Mouse (Mus musculus): Measurements from ENCODE around the gene Srcin1. TPM values are rescaled to one million over a fixed set of nuclear protein-coding genes. Genes with fewer than 3 reads are reported as not detected.

Srcin1 gene
- polyA plus RNA-seq, 1 experiment: 0.18 TPM

GRCm38 (mm10) chr11:97536083-97536747 lies 39.8 kb downstream of the Srcin1 start:
- Histone ChIP-seq H3K4me3 (ENCODE audit: insufficient read depth, low read length) (no peak overlapping the region), H3K4me1 (ENCODE audit: control insufficient read depth, insufficient read depth, low read length) (no peaks in the 10 kb centered on the region), H3K27ac (ENCODE audit: insufficient read depth, low read length) (no peak overlapping the region)
- TF ChIP-seq POLR2A (IDR thresholded peaks at IDR 0.05; ENCODE audit: low read depth, low read length): no peak
- TF ChIP-seq CTCF (IDR thresholded peaks at IDR 0.05; ENCODE audit: borderline replicate concordance, insufficient read depth, low read length): no peak

- Histone ChIP-seq H3K4me1 (ENCODE audit: control insufficient read depth, insufficient read depth, low read length) (no peaks in the 10 kb centered on the region), H3K27ac (ENCODE audit: insufficient read depth, low read length) (no peak overlapping the region), H3K4me3 (ENCODE audit: insufficient read depth, low read length) (no peak overlapping the region)
- TF ChIP-seq POLR2A (IDR thresholded peaks at IDR 0.05; ENCODE audit: low read depth, low read length): no peak
- TF ChIP-seq CTCF (IDR thresholded peaks at IDR 0.05; ENCODE audit: borderline replicate concordance, insufficient read depth, low read length): no peak
These were observed 40.3 kb downstream of the Srcin1 start for GRCm38 (mm10) chr11:97535660-97536059.

GRCm38 (mm10) chr11:97535308-97535630 lies 40.7 kb downstream of the Srcin1 start:
- Histone ChIP-seq H3K4me1 (ENCODE audit: control insufficient read depth, insufficient read depth, low read length) (no peaks in the 10 kb centered on the region), H3K27ac (ENCODE audit: insufficient read depth, low read length) (no peak overlapping the region), H3K4me3 (ENCODE audit: insufficient read depth, low read length) (no peak overlapping the region)
- TF ChIP-seq POLR2A (IDR thresholded peaks at IDR 0.05; ENCODE audit: low read depth, low read length): no peak
- no peak for TF ChIP-seq CTCF (IDR thresholded peaks at IDR 0.05; ENCODE audit: borderline replicate concordance, insufficient read depth, low read length)

- Histone ChIP-seq H3K4me3 (ENCODE audit: insufficient read depth, low read length) (no peak overlapping the region), H3K4me1 (ENCODE audit: control insufficient read depth, insufficient read depth, low read length) (no peaks in the 10 kb centered on the region), H3K27ac (ENCODE audit: insufficient read depth, low read length) (no peak overlapping the region)
- TF ChIP-seq POLR2A (IDR thresholded peaks at IDR 0.05; ENCODE audit: low read depth, low read length) (no peak), CTCF (IDR thresholded peaks at IDR 0.05; ENCODE audit: borderline replicate concordance, insufficient read depth, low read length) (no peak)
These were observed 41.3 kb downstream of the Srcin1 start for GRCm38 (mm10) chr11:97534442-97535307.

- no peaks in the 10 kb centered on the region for H3K4me1 ChIP-seq (ENCODE audit: control insufficient read depth, insufficient read depth, low read length)
- no peak for TF ChIP-seq CTCF (IDR thresholded peaks at IDR 0.05; ENCODE audit: borderline replicate concordance, insufficient read depth, low read length)
- no peak for TF ChIP-seq POLR2A (IDR thresholded peaks at IDR 0.05; ENCODE audit: low read depth, low read length)
- no peak overlapping the region for H3K27ac ChIP-seq (ENCODE audit: insufficient read depth, low read length)
- H3K4me3 ChIP-seq (ENCODE audit: insufficient read depth, low read length): no peak overlapping the region
These were observed 42.3 kb downstream of the Srcin1 start for GRCm38 (mm10) chr11:97533653-97534052.

GRCm38 (mm10) chr11:97532950-97533582 lies 42.9 kb downstream of the Srcin1 start:
- TF ChIP-seq POLR2A (IDR thresholded peaks at IDR 0.05; ENCODE audit: low read depth, low read length): no peak
- TF ChIP-seq CTCF (IDR thresholded peaks at IDR 0.05; ENCODE audit: borderline replicate concordance, insufficient read depth, low read length): no peak
- H3K4me1 ChIP-seq (ENCODE audit: control insufficient read depth, insufficient read depth, low read length): no peaks in the 10 kb centered on the region
- H3K4me3 ChIP-seq (ENCODE audit: insufficient read depth, low read length): no peak overlapping the region
- H3K27ac ChIP-seq (ENCODE audit: insufficient read depth, low read length): no peak overlapping the region

GRCm38 (mm10) chr11:97532354-97532753 lies 43.6 kb downstream of the Srcin1 start:
- TF ChIP-seq CTCF (IDR thresholded peaks at IDR 0.05; ENCODE audit: borderline replicate concordance, insufficient read depth, low read length): no peak
- no peak for TF ChIP-seq POLR2A (IDR thresholded peaks at IDR 0.05; ENCODE audit: low read depth, low read length)
- no peak overlapping the region for H3K4me3 ChIP-seq (ENCODE audit: insufficient read depth, low read length)
- H3K4me1 ChIP-seq (ENCODE audit: control insufficient read depth, insufficient read depth, low read length): no peaks in the 10 kb centered on the region
- no peak overlapping the region for H3K27ac ChIP-seq (ENCODE audit: insufficient read depth, low read length)

GRCm38 (mm10) chr11:97531381-97532260 lies 44.4 kb downstream of the Srcin1 start:
- H3K4me1 ChIP-seq (ENCODE audit: control insufficient read depth, insufficient read depth, low read length): no peaks in the 10 kb centered on the region
- TF ChIP-seq CTCF (IDR thresholded peaks at IDR 0.05; ENCODE audit: borderline replicate concordance, insufficient read depth, low read length): peak; percentile 98
- TF ChIP-seq POLR2A (IDR thresholded peaks at IDR 0.05; ENCODE audit: low read depth, low read length): no peak
- peak overlapping the region; percentile 22 for H3K4me3 ChIP-seq (ENCODE audit: insufficient read depth, low read length)
- no peak overlapping the region for H3K27ac ChIP-seq (ENCODE audit: insufficient read depth, low read length)

- H3K4me3 ChIP-seq (ENCODE audit: insufficient read depth, low read length): no peak overlapping the region
- no peak overlapping the region for H3K27ac ChIP-seq (ENCODE audit: insufficient read depth, low read length)
- no peaks in the 10 kb centered on the region for H3K4me1 ChIP-seq (ENCODE audit: control insufficient read depth, insufficient read depth, low read length)
- TF ChIP-seq CTCF (IDR thresholded peaks at IDR 0.05; ENCODE audit: borderline replicate concordance, insufficient read depth, low read length) (no peak), POLR2A (IDR thresholded peaks at IDR 0.05; ENCODE audit: low read depth, low read length) (no peak)
These were observed 45.0 kb downstream of the Srcin1 start for GRCm38 (mm10) chr11:97530961-97531360.

All from embryonic fibroblast, embryonic 13.5 days (primary cell).